Mouse (Mus musculus): ENCODE measurements at regions not wholly inside any gene's neighbourhood (a gene's known extent, or its start where the extent isn't known, plus 50 kb on each side); places are given as distances from the start of the nearest gene placed in this dataset.

DNA sequence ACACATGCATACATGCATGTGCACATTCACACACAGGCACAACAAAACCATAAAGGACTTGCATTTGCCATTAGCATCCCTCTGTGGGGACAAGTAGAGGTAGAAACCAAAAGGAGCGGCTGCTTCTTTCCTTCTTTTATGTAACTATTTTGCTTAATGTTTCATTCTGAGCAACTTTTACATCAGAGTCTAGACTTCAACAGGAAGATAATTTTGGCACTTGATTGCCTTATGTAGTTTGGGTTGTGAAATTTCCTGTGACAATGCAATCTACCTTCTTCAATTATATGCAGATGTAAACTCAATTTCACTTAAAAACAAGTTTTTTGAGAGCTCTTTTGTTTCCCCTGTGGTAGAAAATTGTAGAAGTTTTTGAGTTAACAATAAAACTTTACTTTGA is 56.1 kb upstream of the Adgrf1 start:
- no peak for DNase-seq (ENCODE audit: low spot score in 2 of 2)

DNA sequence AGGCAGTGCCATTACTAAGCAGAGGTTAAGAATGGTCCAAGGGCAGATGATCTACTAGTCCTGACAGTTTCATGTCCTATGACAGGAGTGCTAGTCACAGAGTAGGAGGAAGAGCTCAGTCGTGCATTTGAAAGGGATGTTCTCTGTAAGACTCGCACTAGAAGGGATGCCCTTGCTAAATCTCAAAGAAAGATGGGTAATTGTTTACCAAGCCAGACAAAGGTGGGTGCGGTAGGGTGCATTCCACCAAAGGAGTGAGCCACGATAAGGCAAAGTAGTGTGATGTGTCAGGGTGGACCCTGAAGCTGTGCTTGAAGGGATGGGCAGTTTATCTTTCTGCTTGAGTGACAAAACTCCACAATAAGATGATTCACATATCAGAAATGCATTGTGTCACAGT is 50.5 kb upstream of the Adgrf1 start:
- no peak for DNase-seq (ENCODE audit: low spot score in 2 of 2)
